Mouse (Mus musculus): Measurements from ENCODE around the gene Ppp2r1b.
A peak's percentile ranks its signal among the peaks of the same experiment; 100 is the strongest.

Ppp2r1b gene

GRCm38 (mm10) chr9:50873210-50873609, 28.1 kb downstream of the Ppp2r1b start:
- no peak for DNase-seq

- no peak for DNase-seq
These were observed 28.9 kb downstream of the Ppp2r1b start for GRCm38 (mm10) chr9:50874031-50874430.

- no peak for DNase-seq
These were observed 30.4 kb downstream of the Ppp2r1b start for GRCm38 (mm10) chr9:50875470-50875869.

- DNase-seq: no peak
These were observed 31.2 kb downstream of the Ppp2r1b start for GRCm38 (mm10) chr9:50876287-50876686.

- DNase-seq: no peak
These were observed 32.3 kb downstream of the Ppp2r1b start for GRCm38 (mm10) chr9:50877431-50877830.

- peak in 1 of 2 experiments; percentile 28 for DNase-seq
These were observed 37.1 kb downstream of the Ppp2r1b start for GRCm38 (mm10) chr9:50882183-50882582.

- DNase-seq: no peak
These were observed 39.0 kb downstream of the Ppp2r1b start for GRCm38 (mm10) chr9:50884093-50884492.

- peak; percentile 66 to 91 for DNase-seq
These were observed 39.9 kb downstream of the Ppp2r1b start for GRCm38 (mm10) chr9:50884741-50885599.

- DNase-seq: no peak
These were observed 40.5 kb downstream of the Ppp2r1b start for GRCm38 (mm10) chr9:50885600-50885987.

GRCm38 (mm10) chr9:50886870-50887269, 41.8 kb downstream of the Ppp2r1b start:
- no peak for DNase-seq

GRCm38 (mm10) chr9:50887351-50887750, 42.2 kb downstream of the Ppp2r1b start:
- DNase-seq: peak; percentile 49 to 74

GRCm38 (mm10) chr9:50889211-50889610, 44.1 kb downstream of the Ppp2r1b start:
- DNase-seq: no peak

GRCm38 (mm10) chr9:50889964-50890363, 44.9 kb downstream of the Ppp2r1b start:
- no peak for DNase-seq

- no peak for DNase-seq
These were observed 45.5 kb downstream of the Ppp2r1b start for GRCm38 (mm10) chr9:50890494-50891090.

- DNase-seq: peak; percentile 56 to 65
These were observed 48.6 kb downstream of the Ppp2r1b start for GRCm38 (mm10) chr9:50893665-50894064.

GRCm38 (mm10) chr9:50900026-50900920, 55.2 kb downstream of the Ppp2r1b start:
- DNase-seq: no peak

GRCm38 (mm10) chr9:50904196-50904847, 59.2 kb downstream of the Ppp2r1b start:
- DNase-seq: no peak

- no peak for DNase-seq
These were observed 60.2 kb downstream of the Ppp2r1b start for GRCm38 (mm10) chr9:50905321-50905720.

GRCm38 (mm10) chr9:50911861-50912515, 66.9 kb downstream of the Ppp2r1b start:
- DNase-seq: no peak

- no peak for DNase-seq
These were observed 73.0 kb downstream of the Ppp2r1b start for GRCm38 (mm10) chr9:50918131-50918530.

- no peak for DNase-seq
These were observed 74.5 kb downstream of the Ppp2r1b start for GRCm38 (mm10) chr9:50919554-50919953.

Measured in lung, adult 18-20 months (tissue).